Mouse (Mus musculus): Measurements from ENCODE around the gene Rab3ip.

DNA sequence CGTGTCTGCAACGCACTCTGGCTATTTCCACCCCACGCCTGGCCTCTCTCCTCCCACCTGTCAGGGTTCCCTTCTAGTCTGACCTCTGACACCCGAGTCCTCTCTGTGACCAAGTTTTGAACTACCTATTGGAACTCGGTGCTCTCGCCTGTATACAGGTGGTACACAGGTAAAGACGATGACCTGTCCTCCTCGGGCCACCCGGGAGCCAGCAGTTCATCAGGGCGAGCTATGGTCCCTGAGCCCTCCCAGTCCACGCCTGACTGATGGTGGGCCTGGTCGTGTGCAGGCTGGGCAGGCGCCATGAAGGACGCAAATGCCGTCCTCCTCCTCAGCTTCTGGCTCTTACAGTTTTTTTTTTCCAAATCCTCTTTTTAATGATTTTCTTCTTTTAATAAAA lies 29.2 kb downstream of the Rab3ip start:
- TF ChIP-seq POLR2A (IDR thresholded peaks at IDR 0.05; ENCODE audit: borderline replicate concordance, control insufficient read depth, low read depth, low read length) (no peak), CTCF (IDR thresholded peaks at IDR 0.05; ENCODE audit: control insufficient read depth, insufficient read depth, low read length) (no peak)
